Mouse (Mus musculus): ENCODE results near the gene Rgs9bp. TPM values are rescaled to one million over a fixed set of nuclear protein-coding genes. Genes with fewer than 3 reads are reported as not detected.
A peak's percentile ranks its signal among the peaks of the same experiment; 100 is the strongest.
"Not testable (repeated sequence)": the region's sequence is repeated elsewhere in the genome, so short reads cannot be mapped to it uniquely, and the experiment has no call there.

The Rgs9bp gene
- polyA plus RNA-seq, 1 experiment from 2014 or later: 0.03 TPM

GRCm38 (mm10) chr7:35582719-35583118 is 2.7 kb downstream of the Rgs9bp start:
- H3K4me2 ChIP-seq: no peak overlapping the region
- H3K27me3 ChIP-seq: peaks cover 59% of the 10 kb centered on the region
- peaks cover 40% of the 10 kb centered on the region for H3K4me1 ChIP-seq (replicated peaks)
- H3K36me3 ChIP-seq (replicated peaks): no peaks in the 10 kb centered on the region
- no peak overlapping the region for H3K9ac ChIP-seq
- no peak for ATAC-seq (ENCODE audit: insufficient read depth)
- 62% methylated on average over 5 of the region's 5 CpGs for WGBS (ENCODE audit: insufficient replicate concordance)
- H3K9me3 ChIP-seq (replicated peaks): no peaks in the 10 kb centered on the region
- no peak overlapping the region for H3K27ac ChIP-seq (replicated peaks)
- no peak overlapping the region for H3K4me3 ChIP-seq (replicated peaks)

- H3K9ac ChIP-seq: no peak overlapping the region
- no peak overlapping the region for H3K27ac ChIP-seq (replicated peaks)
- peaks cover 15% of the 10 kb centered on the region for H3K4me1 ChIP-seq (replicated peaks)
- peak; percentile 37; the same call in 1 of the 2 replicates for ATAC-seq (ENCODE audit: insufficient read depth)
- no peak overlapping the region for H3K4me2 ChIP-seq
- 36% methylated on average over 4 of the region's 4 CpGs for WGBS (ENCODE audit: insufficient replicate concordance)
- peaks cover 75% of the 10 kb centered on the region for H3K27me3 ChIP-seq
- no peaks in the 10 kb centered on the region for H3K36me3 ChIP-seq (replicated peaks)
- H3K4me3 ChIP-seq (replicated peaks): no peak overlapping the region
- H3K9me3 ChIP-seq (replicated peaks): no peaks in the 10 kb centered on the region
Measured at GRCm38 (mm10) chr7:35579849-35580248, 5.5 kb downstream of the Rgs9bp start.

GRCm38 (mm10) chr7:35570883-35571282 is 14.5 kb downstream of the Rgs9bp start:
- H3K27ac ChIP-seq (replicated peaks); H3K4me1 ChIP-seq (replicated peaks); ATAC-seq (ENCODE audit: insufficient read depth); H3K36me3 ChIP-seq (replicated peaks); H3K4me3 ChIP-seq (replicated peaks); H3K4me2 ChIP-seq; H3K9me3 ChIP-seq (replicated peaks); H3K9ac ChIP-seq: not testable (repeated sequence)
- WGBS (ENCODE audit: insufficient replicate concordance): 11% methylated on average over 6 of the region's 6 CpGs
- H3K27me3 ChIP-seq: peaks cover 25% of the 10 kb centered on the region

GRCm38 (mm10) chr7:35569724-35570123 is 15.7 kb downstream of the Rgs9bp start:
- WGBS (ENCODE audit: insufficient replicate concordance): 65% methylated on average over 4 of the region's 4 CpGs
- not testable (repeated sequence) for H3K36me3 ChIP-seq (replicated peaks); H3K27ac ChIP-seq (replicated peaks); ATAC-seq (ENCODE audit: insufficient read depth); H3K4me2 ChIP-seq; H3K4me3 ChIP-seq (replicated peaks); H3K9ac ChIP-seq; H3K4me1 ChIP-seq (replicated peaks); H3K9me3 ChIP-seq (replicated peaks)
- H3K27me3 ChIP-seq: peaks cover 15% of the 10 kb centered on the region; the same call in 1 of the 2 replicates

- H3K9me3 ChIP-seq (replicated peaks); ATAC-seq (ENCODE audit: insufficient read depth); H3K36me3 ChIP-seq (replicated peaks); H3K9ac ChIP-seq; H3K4me2 ChIP-seq; H3K4me3 ChIP-seq (replicated peaks); H3K27me3 ChIP-seq; H3K27ac ChIP-seq (replicated peaks): not testable (repeated sequence)
- 68% methylated on average over 13 of the region's 13 CpGs for WGBS (ENCODE audit: insufficient replicate concordance)
- H3K4me1 ChIP-seq (replicated peaks): peaks cover 37% of the 10 kb centered on the region
Measured at GRCm38 (mm10) chr7:35565965-35566364, 19.4 kb downstream of the Rgs9bp start.

- H3K9me3 ChIP-seq (replicated peaks): not testable (repeated sequence)
Measured at GRCm38 (mm10) chr7:35564872-35565271, 20.5 kb downstream of the Rgs9bp start.

GRCm38 (mm10) chr7:35564067-35564865 is 21.1 kb downstream of the Rgs9bp start:
- Histone ChIP-seq H3K36me3 (replicated peaks) (no peaks in the 10 kb centered on the region), H3K9ac (no peak overlapping the region), H3K9me3 (replicated peaks) (no peaks in the 10 kb centered on the region), H3K4me3 (replicated peaks) (no peak overlapping the region), H3K27me3 (no peaks in the 10 kb centered on the region), H3K27ac (replicated peaks) (no peak overlapping the region), H3K4me1 (replicated peaks) (peaks cover 51% of the 10 kb centered on the region), H3K4me2 (no peak overlapping the region)
- no peak for ATAC-seq (ENCODE audit: insufficient read depth)
- 82% methylated on average over 2 of the region's 2 CpGs for WGBS (ENCODE audit: insufficient replicate concordance)

More at GRCm38 (mm10) chr7:35564872-35565271, 20.5 kb downstream of the Rgs9bp start:
- H3K4me2 ChIP-seq; ATAC-seq (ENCODE audit: insufficient read depth); H3K9ac ChIP-seq; H3K27me3 ChIP-seq; H3K36me3 ChIP-seq (replicated peaks); H3K27ac ChIP-seq (replicated peaks); H3K4me3 ChIP-seq (replicated peaks): not testable (repeated sequence)
- H3K4me1 ChIP-seq (replicated peaks): peaks cover 47% of the 10 kb centered on the region
- 74% methylated on average over 10 of the region's 10 CpGs for WGBS (ENCODE audit: insufficient replicate concordance)

- Histone ChIP-seq H3K27me3 (no peaks in the 10 kb centered on the region), H3K27ac (replicated peaks) (no peak overlapping the region; the same call in 1 of the 2 replicates), H3K36me3 (replicated peaks) (no peaks in the 10 kb centered on the region), H3K9ac (no peak overlapping the region), H3K9me3 (replicated peaks) (no peaks in the 10 kb centered on the region), H3K4me2 (no peak overlapping the region), H3K4me3 (replicated peaks) (no peak overlapping the region), H3K4me1 (replicated peaks) (peaks cover 63% of the 10 kb centered on the region)
- WGBS (ENCODE audit: insufficient replicate concordance): 59% methylated on average over 11 of the region's 11 CpGs
- ATAC-seq (ENCODE audit: insufficient read depth): no peak
Measured at GRCm38 (mm10) chr7:35563071-35563470, 22.3 kb downstream of the Rgs9bp start.

GRCm38 (mm10) chr7:35559838-35560237 is 25.5 kb downstream of the Rgs9bp start:
- H3K9me3 ChIP-seq (replicated peaks): no peaks in the 10 kb centered on the region
- H3K4me1 ChIP-seq (replicated peaks): peaks cover 86% of the 10 kb centered on the region
- no peaks in the 10 kb centered on the region for H3K36me3 ChIP-seq (replicated peaks)
- WGBS (ENCODE audit: insufficient replicate concordance): 33% methylated on average over 3 of the region's 3 CpGs
- no peaks in the 10 kb centered on the region for H3K27me3 ChIP-seq
- peak; percentile 33 for ATAC-seq (ENCODE audit: insufficient read depth)
- peak overlapping the region; percentile 59 for H3K4me2 ChIP-seq
- peak overlapping the region; percentile 31 for H3K9ac ChIP-seq
- H3K4me3 ChIP-seq (replicated peaks): no peak overlapping the region
- peak overlapping the region; percentile 99 for H3K27ac ChIP-seq (replicated peaks)

GRCm38 (mm10) chr7:35558681-35559080 is 26.7 kb downstream of the Rgs9bp start:
- no peak overlapping the region; the same call in 1 of the 2 replicates for H3K9ac ChIP-seq
- WGBS (ENCODE audit: insufficient replicate concordance): 66% methylated on average over 2 of the region's 2 CpGs
- no peak for ATAC-seq (ENCODE audit: insufficient read depth)
- H3K4me3 ChIP-seq (replicated peaks): no peak overlapping the region
- no peaks in the 10 kb centered on the region for H3K27me3 ChIP-seq
- no peaks in the 10 kb centered on the region for H3K9me3 ChIP-seq (replicated peaks)
- H3K36me3 ChIP-seq (replicated peaks): no peaks in the 10 kb centered on the region
- H3K27ac ChIP-seq (replicated peaks): peak overlapping the region; percentile 99
- no peak overlapping the region for H3K4me2 ChIP-seq
- H3K4me1 ChIP-seq (replicated peaks): peaks cover 87% of the 10 kb centered on the region

GRCm38 (mm10) chr7:35557577-35557976 is 27.8 kb downstream of the Rgs9bp start:
- 4% methylated on average over 3 of the region's 3 CpGs for WGBS (ENCODE audit: insufficient replicate concordance)
- H3K4me1 ChIP-seq (replicated peaks): peaks cover 88% of the 10 kb centered on the region
- peak overlapping the region; percentile 99 for H3K27ac ChIP-seq (replicated peaks)
- no peak for ATAC-seq (ENCODE audit: insufficient read depth)
- H3K9me3 ChIP-seq (replicated peaks): no peaks in the 10 kb centered on the region
- H3K9ac ChIP-seq: peak overlapping the region; percentile 98; the same call in 1 of the 2 replicates
- no peaks in the 10 kb centered on the region for H3K27me3 ChIP-seq
- H3K4me3 ChIP-seq (replicated peaks): no peak overlapping the region
- H3K4me2 ChIP-seq: peak overlapping the region; percentile 95
- H3K36me3 ChIP-seq (replicated peaks): peaks cover 4% of the 10 kb centered on the region; the same call in 1 of the 2 replicates

Data from liver, embryonic 15.5 days (tissue).